Mouse (Mus musculus) embryonic facial prominence, embryonic 11.5 days (tissue): ENCODE results near the gene Fdxr. TPM values are rescaled to one million over a fixed set of nuclear protein-coding genes. Genes with fewer than 3 reads are reported as not detected.
A peak's percentile ranks its signal among the peaks of the same experiment; 100 is the strongest.

Experiments
- ATAC-seq: fragments of 200-750 bp; cut with Nextera tagmentation; replicated peaks from 2 replicates; pipeline ENCODE4 v1.8.0; 2017; ENCODE audit warnings: low read depth; ENCODE audit not compliant: insufficient number of reproducible peaks, low FRiP score, low TSS enrichment
- DNase-seq: peaks from one replicate; pipeline ENCODE4 v3.0.0-alpha.2; 2015; ENCODE audit warnings: low spot score
- H3K27ac ChIP-seq: fragments of 300-500 bp; sonication (generic); replicated peaks from 2 replicates; pipeline ENCODE4 v1.5.1; 2014; ENCODE audit warnings: mild to moderate bottlenecking, low read depth, low read length, control low read depth
- H3K27me3 ChIP-seq: fragments of 300-500 bp; sonication (generic); 2 replicates; pipeline ENCODE4 v1.6.1; 2014; ENCODE audit warnings: mild to moderate bottlenecking, low read length, moderate library complexity, mixed read lengths; ENCODE audit not compliant: control insufficient read depth, insufficient read depth
- H3K36me3 ChIP-seq: fragments of 300-500 bp; sonication (generic); replicated peaks from 2 replicates; pipeline ENCODE4 v1.6.1; 2014; ENCODE audit warnings: low read depth, mild to moderate bottlenecking, low read length, moderate library complexity, mixed read lengths; ENCODE audit not compliant: control insufficient read depth, insufficient read depth
- H3K4me1 ChIP-seq: fragments of 300-500 bp; sonication (generic); 2 replicates; pipeline ENCODE4 v1.6.1; 2014; ENCODE audit warnings: low read length, mixed read lengths; ENCODE audit not compliant: control insufficient read depth, insufficient read depth
- H3K4me2 ChIP-seq: fragments of 300-500 bp; sonication (generic); 2 replicates; pipeline ENCODE4 v1.6.1; 2014; ENCODE audit warnings: low read depth, mild to moderate bottlenecking, control low read depth, low read length, moderate library complexity
- H3K4me3 ChIP-seq: fragments of 300-500 bp; sonication (generic); 2 replicates; pipeline ENCODE4 v1.5.1; 2014; ENCODE audit warnings: low read depth, low read length, control low read depth
- H3K9ac ChIP-seq: fragments of 300-500 bp; sonication (generic); replicated peaks from 2 replicates; pipeline ENCODE4 v1.6.1; 2014; ENCODE audit warnings: mild to moderate bottlenecking, control low read depth, low read length
- H3K9me3 ChIP-seq: fragments of 300-500 bp; sonication (generic); replicated peaks from 2 replicates; pipeline ENCODE4 v1.6.1; 2016; ENCODE audit warnings: mild to moderate bottlenecking, low read length, inconsistent platforms, mixed read lengths; ENCODE audit not compliant: control insufficient read depth
- WGBS: fragments of 180-500 bp; shearing (Covaris S2); extraction: QIAGEN DNeasy Blood & Tissue Kit; methylation state at CpG from one replicate; pipeline ENCODE4 v1.1.7; 2014; 5-methylcytosine and 5-hydroxymethylcytosine counted together
- polyA plus RNA-seq: library from polyadenylated mRNA; unstranded; fragments of >200 nt; fragmentation: Nextera tagmentation; extraction: Ambion mirVana; gene quantifications from 2 replicates; pipeline ENCODE4 v1.2.1, GENCODE M21; 2014

The Fdxr gene
- polyA plus RNA-seq, 1 experiment from 2014 or later: 12.4 TPM

DNA sequence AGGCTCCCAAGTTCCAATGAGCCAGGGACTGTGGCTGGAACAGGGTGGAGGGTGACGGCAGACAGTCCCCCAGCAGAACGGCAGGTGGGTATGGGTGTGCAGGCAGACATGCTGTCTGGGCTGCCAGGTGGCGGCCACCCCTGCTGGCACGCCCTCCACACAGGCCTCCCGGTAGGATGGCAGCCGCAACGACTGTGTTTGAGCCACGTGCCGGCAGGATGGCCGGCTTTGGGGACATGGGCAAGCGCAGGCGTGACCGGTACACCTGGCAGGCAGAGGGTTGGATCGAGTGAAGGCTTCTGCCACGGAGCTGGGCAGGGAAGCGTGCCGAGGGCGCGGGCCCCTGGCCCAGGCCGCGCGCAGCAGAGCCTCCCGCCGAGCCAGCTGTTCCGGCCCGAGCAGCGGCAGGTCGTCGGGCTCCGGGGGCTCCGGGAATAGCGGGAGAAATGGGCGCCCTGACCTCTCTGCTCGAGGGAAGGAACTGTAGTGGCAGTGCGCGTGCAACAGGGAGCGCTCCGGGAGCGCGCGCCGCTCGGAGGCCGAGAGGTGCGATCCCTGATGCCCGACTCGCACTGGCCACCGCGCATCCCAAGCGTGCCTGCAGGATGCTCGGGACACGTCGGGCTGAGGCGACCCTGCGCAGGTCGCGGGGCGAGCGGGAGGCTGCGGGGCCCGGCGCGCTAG lies 27.0 kb downstream of the Fdxr start:
- no peaks in the 10 kb centered on the region for H3K36me3 ChIP-seq
- peak overlapping the region; percentile 48 for H3K4me3 ChIP-seq
- peak; percentile 59 for DNase-seq
- H3K4me1 ChIP-seq: peaks cover 5% of the 10 kb centered on the region
- no peak for ATAC-seq
- peak overlapping the region; percentile 91 for H3K4me2 ChIP-seq
- peak overlapping the region; percentile 47 for H3K9ac ChIP-seq
- H3K9me3 ChIP-seq: no peaks in the 10 kb centered on the region
- WGBS: 3% methylated on average over 56 of the region's 63 CpGs
- H3K27me3 ChIP-seq: peaks cover 55% of the 10 kb centered on the region
- H3K27ac ChIP-seq: no peak overlapping the region

GRCm38 (mm10) chr11:115247945-115248344 lies 28.9 kb downstream of the Fdxr start:
- Histone ChIP-seq H3K9me3 (no peaks in the 10 kb centered on the region), H3K36me3 (no peaks in the 10 kb centered on the region; the same call in 1 of the 2 replicates), H3K4me3 (no peak overlapping the region), H3K27me3 (peaks cover 53% of the 10 kb centered on the region), H3K4me1 (peaks cover 5% of the 10 kb centered on the region), H3K4me2 (no peak overlapping the region), H3K9ac (no peak overlapping the region), H3K27ac (no peak overlapping the region)
- DNase-seq: no peak
- no peak for ATAC-seq
- 68% methylated on average over 6 of the region's 6 CpGs for WGBS

GRCm38 (mm10) chr11:115247240-115247639 lies 29.6 kb downstream of the Fdxr start:
- ATAC-seq (no peak), DNase-seq (no peak)
- Histone ChIP-seq H3K4me2 (no peak overlapping the region), H3K36me3 (no peaks in the 10 kb centered on the region; the same call in 1 of the 2 replicates), H3K27me3 (peaks cover 48% of the 10 kb centered on the region), H3K27ac (no peak overlapping the region), H3K4me1 (peaks cover 5% of the 10 kb centered on the region), H3K4me3 (no peak overlapping the region), H3K9me3 (no peaks in the 10 kb centered on the region), H3K9ac (no peak overlapping the region)
- WGBS: 12% methylated on average over 3 of the region's 3 CpGs

DNA sequence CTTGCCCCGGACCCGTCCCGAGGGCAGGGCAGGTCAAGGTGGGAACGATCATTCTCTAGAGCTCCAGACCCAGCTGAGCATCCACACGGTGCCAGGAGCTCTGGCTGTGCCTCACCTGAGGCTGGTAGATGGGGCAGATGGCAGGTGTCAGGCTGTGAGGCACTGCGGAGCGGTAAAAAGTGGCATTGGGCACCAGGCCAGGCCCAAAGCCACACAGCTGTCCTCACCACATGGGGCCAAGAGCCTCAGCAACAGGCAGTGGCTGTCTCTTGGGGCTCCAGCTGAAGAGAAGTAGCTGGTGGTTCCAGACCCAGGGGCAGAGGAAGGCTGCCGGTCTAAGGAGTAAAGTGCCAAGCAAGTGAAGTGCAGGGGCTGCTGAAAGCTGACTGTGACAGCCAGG lies 30.5 kb downstream of the Fdxr start:
- H3K9ac ChIP-seq: no peak overlapping the region
- ATAC-seq (no peak), DNase-seq (no peak)
- no peak overlapping the region for H3K27ac ChIP-seq
- H3K27me3 ChIP-seq: peaks cover 42% of the 10 kb centered on the region
- H3K4me2 ChIP-seq: no peak overlapping the region
- H3K4me3 ChIP-seq: no peak overlapping the region
- WGBS: 71% methylated on average over 8 of the region's 8 CpGs
- peaks cover 5% of the 10 kb centered on the region for H3K4me1 ChIP-seq
- no peaks in the 10 kb centered on the region for H3K9me3 ChIP-seq
- H3K36me3 ChIP-seq: no peaks in the 10 kb centered on the region; the same call in 1 of the 2 replicates

DNA sequence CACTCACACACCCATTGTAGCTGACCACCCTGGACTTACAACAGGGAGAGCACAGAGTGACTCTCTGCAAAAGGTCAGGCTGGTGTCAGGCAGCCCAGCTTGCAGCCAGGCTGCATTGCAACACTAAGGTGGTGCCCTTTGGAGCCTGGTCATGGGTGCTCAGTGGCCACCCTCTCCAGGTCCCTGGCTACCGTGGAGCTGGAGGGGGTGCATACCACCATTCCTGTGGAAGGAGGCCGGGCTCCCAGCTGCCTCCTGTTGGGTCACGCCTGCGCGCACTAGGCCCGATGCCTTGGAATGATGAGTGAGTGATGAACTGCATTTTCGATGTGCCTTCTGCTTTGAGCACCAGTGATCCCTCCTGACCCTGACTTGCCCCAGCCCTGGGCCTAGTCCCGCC lies 32.0 kb downstream of the Fdxr start:
- DNase-seq (no peak), ATAC-seq (no peak)
- Histone ChIP-seq H3K9ac (no peak overlapping the region), H3K36me3 (no peaks in the 10 kb centered on the region; the same call in 1 of the 2 replicates), H3K4me1 (no peaks in the 10 kb centered on the region; the same call in 1 of the 2 replicates), H3K27ac (no peak overlapping the region), H3K27me3 (peaks cover 28% of the 10 kb centered on the region), H3K9me3 (no peaks in the 10 kb centered on the region), H3K4me3 (no peak overlapping the region), H3K4me2 (no peak overlapping the region)
- WGBS: 84% methylated on average over 8 of the region's 8 CpGs

DNA sequence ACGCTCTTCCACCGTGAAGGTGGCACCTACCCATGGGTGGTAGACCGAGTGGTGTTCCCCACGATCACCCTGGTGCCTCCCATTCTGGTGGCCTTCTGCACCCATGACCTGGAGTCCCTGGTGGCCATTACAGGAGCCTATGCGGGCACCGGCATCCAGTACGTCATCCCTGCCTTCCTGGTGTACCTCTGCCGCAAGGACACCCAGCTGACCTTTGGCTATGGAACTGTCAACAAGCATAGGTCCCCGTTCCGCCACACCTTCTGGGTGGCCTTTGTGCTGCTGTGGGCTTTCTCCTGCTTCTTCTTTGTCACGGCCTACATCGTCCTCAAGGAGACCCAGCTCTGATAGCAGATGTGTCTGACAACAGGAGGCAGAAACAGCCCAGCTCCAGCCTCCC lies 33.1 kb downstream of the Fdxr start:
- no peak for ATAC-seq
- Histone ChIP-seq H3K36me3 (no peaks in the 10 kb centered on the region; the same call in 1 of the 2 replicates), H3K27ac (no peak overlapping the region), H3K4me1 (no peaks in the 10 kb centered on the region; the same call in 1 of the 2 replicates), H3K9me3 (no peaks in the 10 kb centered on the region), H3K4me3 (no peak overlapping the region), H3K27me3 (peaks cover 17% of the 10 kb centered on the region), H3K9ac (no peak overlapping the region), H3K4me2 (no peak overlapping the region)
- no peak for DNase-seq
- 89% methylated on average over 12 of the region's 12 CpGs for WGBS

- no peaks in the 10 kb centered on the region; the same call in 1 of the 2 replicates for H3K4me1 ChIP-seq
- 65% methylated on average over 3 of the region's 3 CpGs for WGBS
- H3K4me2 ChIP-seq: no peak overlapping the region
- H3K4me3 ChIP-seq: no peak overlapping the region
- no peak for ATAC-seq
- H3K27me3 ChIP-seq: peaks cover 7% of the 10 kb centered on the region; the same call in 1 of the 2 replicates
- H3K27ac ChIP-seq: no peak overlapping the region
- DNase-seq: no peak
- no peaks in the 10 kb centered on the region for H3K9me3 ChIP-seq
- no peaks in the 10 kb centered on the region; the same call in 1 of the 2 replicates for H3K36me3 ChIP-seq
- no peak overlapping the region for H3K9ac ChIP-seq
These were observed 34.1 kb downstream of the Fdxr start for GRCm38 (mm10) chr11:115242746-115243145.

- no peaks in the 10 kb centered on the region; the same call in 1 of the 2 replicates for H3K36me3 ChIP-seq
- no peaks in the 10 kb centered on the region for H3K9me3 ChIP-seq
- H3K27me3 ChIP-seq: no peaks in the 10 kb centered on the region
- no peak overlapping the region for H3K27ac ChIP-seq
- no peak overlapping the region for H3K4me2 ChIP-seq
- WGBS: 81% methylated on average over 11 of the region's 11 CpGs
- no peaks in the 10 kb centered on the region; the same call in 1 of the 2 replicates for H3K4me1 ChIP-seq
- H3K9ac ChIP-seq: no peak overlapping the region
- no peak overlapping the region for H3K4me3 ChIP-seq
- no peak for ATAC-seq
- no peak for DNase-seq
These were observed 35.4 kb downstream of the Fdxr start for GRCm38 (mm10) chr11:115241402-115241801.
